Mouse (Mus musculus): ENCODE results near the gene Lrrc74b. TPM values are rescaled to one million over a fixed set of nuclear protein-coding genes. Genes with fewer than 3 reads are reported as not detected.

Gene Lrrc74b
- polyA plus RNA-seq, 1 experiment from 2014 or later = 0.20 TPM

- peak; percentile 93 for DNase-seq (ENCODE audit: low spot score)
Observed at GRCm38 (mm10) chr16:17553910-17554685, 6.9 kb downstream of the Lrrc74b start.

- no peak for DNase-seq (ENCODE audit: low spot score)
Observed at GRCm38 (mm10) chr16:17552837-17553236, 8.2 kb downstream of the Lrrc74b start.

GRCm38 (mm10) chr16:17542632-17543031 lies 18.4 kb downstream of the Lrrc74b start:
- DNase-seq (ENCODE audit: low spot score) = no peak

- no peak for DNase-seq (ENCODE audit: low spot score)
Observed at GRCm38 (mm10) chr16:17536584-17536983, 24.5 kb downstream of the Lrrc74b start.

DNA sequence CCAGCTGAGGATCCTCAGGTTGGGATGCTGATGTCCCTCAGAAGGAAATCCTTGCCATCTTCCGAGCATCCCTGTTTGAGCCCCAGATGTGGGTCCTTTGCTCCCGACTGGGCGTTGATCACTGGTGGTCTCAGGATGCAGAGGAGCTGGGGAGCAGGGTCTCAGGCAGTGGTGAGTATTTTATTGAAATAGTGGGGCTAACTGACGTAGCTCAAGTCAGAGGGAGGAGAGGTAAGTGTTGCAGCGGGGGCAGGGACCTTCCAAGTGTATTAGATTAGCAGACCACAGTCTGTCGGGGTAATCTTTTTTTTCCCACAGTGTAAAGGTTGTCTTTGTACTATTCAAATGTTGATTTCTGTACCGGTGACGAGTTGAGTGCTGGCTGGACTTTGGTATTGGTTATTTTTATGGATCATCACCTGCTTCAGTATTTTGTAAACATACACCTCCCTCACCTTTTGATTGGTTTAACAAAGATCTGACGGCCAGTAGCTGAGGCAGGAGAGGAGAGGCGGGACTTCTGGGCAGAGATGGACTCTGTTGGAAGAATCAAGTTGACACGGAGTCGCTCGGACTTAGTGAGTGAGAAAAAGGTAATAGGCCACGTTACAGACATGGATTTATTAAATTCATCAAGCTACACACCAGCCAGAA lies 28.2 kb downstream of the Lrrc74b start:
- no peak for DNase-seq (ENCODE audit: low spot score)

DNA sequence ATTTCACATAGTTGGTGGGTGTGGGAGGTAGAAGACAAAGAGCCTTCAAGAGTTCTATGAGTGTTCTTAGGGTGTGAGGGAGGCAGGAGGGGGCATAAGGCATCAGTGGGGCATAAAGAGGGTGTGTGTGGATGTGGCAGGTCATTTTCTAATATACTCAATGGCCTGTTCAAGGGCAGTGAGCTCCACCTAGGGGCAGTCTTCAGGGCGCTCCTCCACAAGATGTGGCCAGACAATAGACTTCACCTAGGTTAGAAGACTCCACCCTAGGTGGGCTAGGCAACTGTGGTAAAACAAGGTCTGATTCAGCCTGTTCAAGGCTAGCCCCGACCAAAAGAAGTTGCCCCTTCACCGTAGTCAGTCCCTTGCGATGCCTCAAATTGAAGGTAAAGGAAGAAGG lies 28.8 kb downstream of the Lrrc74b start:
- no peak for DNase-seq (ENCODE audit: low spot score)

DNA sequence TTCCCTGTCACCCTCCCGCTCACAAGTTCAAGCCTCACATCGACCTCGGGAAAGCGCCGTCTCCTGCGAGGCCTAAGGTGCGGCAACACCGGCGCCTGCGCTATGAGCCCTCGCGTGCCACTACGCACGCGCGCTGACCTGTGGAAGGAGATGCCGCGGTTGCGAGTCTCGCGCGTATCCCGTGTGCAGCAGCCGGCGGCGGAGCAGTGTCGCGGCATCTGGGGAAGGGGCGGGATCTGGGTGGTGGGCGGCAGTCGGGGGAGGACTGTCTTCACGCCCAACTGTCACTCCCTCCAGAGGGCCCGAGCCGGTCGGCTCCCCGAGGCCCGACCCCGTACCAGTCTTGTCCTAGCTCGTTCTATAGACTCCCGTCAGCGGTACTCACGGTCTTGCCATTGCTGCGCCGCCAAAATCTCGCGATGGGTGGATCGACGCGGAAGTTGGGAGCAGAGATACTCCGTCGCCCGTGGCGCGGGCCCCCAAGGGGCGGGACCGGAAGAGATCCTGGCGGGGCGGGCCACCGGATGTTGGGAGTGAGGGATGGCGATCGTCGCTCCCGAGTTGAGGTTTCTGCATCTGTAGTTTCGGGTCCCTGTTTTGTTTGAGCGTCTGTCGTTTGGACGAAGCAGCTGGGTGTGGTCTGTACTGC lies 30.3 kb downstream of the Lrrc74b start, which contains the start of gene Thap7:
Gene Thap7 (minus strand): TSS at position 497 of the 649 bp plus-strand sequence.
- peak; percentile 98 for DNase-seq (ENCODE audit: low spot score)

- DNase-seq (ENCODE audit: low spot score) = no peak
Observed at GRCm38 (mm10) chr16:17529981-17530586, 31.0 kb downstream of the Lrrc74b start.

GRCm38 (mm10) chr16:17528276-17528675 lies 32.8 kb downstream of the Lrrc74b start:
- DNase-seq (ENCODE audit: low spot score) = no peak

GRCm38 (mm10) chr16:17527606-17528005 lies 33.4 kb downstream of the Lrrc74b start:
- no peak for DNase-seq (ENCODE audit: low spot score)

DNA sequence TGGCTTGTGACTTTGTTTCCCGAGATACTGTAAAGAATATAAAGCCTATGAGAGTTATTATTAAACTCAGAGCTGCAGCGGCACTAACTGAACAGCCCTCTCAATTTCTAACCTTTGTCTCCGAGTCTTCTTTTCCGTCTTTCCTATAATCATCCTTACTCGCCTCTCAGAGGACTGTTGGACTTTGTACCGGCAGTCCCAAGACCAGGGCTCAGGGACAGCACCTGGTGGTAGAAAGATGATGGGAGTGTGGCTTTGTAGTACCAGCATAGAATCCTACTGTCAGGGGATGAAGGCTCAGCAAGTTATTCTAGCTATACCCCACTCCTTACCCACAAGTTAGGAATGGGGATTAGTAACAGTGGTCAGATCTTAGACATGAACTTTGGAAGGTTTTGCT lies 34.8 kb downstream of the Lrrc74b start:
- no peak for DNase-seq (ENCODE audit: low spot score)

DNA sequence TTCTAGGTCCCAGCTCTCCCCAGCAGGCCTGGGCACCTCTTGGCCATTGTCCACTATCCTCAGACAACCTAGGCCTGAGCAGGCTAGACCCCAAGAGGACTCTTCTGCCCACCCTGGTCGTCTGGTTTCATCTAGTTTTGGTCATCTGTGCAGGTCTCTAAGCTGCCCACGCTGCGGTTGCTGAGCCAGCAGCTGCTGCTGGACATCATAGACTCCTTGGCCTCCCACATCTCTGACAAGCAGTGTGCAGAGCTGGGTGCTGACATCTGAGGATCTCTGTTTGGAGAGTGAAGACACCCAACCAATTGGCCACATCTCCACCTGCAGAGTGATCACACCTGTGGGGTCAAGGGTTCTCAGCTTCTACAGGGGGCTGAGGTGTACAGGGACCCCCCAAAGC lies 35.5 kb downstream of the Lrrc74b start:
- no peak for DNase-seq (ENCODE audit: low spot score)

DNA sequence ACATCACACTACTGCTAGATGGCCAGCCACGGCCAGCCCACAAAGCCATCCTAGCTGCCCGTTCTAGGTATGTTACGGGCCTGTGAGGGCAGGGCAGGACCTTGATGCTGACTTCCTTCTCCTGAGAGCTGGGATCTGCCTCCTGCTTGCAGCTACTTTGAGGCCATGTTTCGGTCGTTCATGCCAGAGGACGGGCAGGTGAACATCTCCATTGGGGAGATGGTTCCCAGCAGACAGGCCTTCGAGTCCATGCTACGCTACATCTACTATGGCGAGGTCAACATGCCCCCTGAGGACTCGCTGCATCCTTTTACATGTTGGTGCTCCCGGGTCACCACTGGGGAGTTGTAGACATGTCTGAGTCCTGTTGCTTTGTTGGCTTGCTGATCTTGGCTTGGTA lies 36.9 kb downstream of the Lrrc74b start:
- no peak for DNase-seq (ENCODE audit: low spot score)

GRCm38 (mm10) chr16:17518910-17519309 lies 42.1 kb downstream of the Lrrc74b start:
- DNase-seq (ENCODE audit: low spot score) = no peak

GRCm38 (mm10) chr16:17511431-17511830 lies 49.6 kb downstream of the Lrrc74b start:
- DNase-seq (ENCODE audit: low spot score) = no peak

DNA sequence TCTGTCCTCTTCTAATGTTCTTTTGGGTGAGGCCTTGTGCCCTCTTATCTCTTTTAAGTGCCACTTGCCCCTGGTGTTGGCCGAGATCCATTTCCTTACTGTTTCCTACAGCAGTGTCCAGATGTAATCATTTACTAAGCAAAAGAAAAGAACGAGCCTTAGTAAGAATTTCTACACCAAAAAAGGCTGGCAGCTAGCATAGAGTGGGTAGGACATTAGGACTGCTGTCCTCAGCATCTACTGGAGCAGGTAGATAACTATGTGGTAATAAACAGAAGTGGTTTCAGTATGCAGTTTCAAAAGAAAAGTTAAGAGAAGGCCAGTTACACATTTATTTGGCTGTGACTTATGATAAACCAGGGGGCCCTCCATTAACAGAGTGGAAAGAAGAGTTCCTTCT lies 50.4 kb downstream of the Lrrc74b start:
- DNase-seq (ENCODE audit: low spot score) = no peak

- no peak for DNase-seq (ENCODE audit: low spot score)
Observed at GRCm38 (mm10) chr16:17510143-17510542, 50.9 kb downstream of the Lrrc74b start.

DNA sequence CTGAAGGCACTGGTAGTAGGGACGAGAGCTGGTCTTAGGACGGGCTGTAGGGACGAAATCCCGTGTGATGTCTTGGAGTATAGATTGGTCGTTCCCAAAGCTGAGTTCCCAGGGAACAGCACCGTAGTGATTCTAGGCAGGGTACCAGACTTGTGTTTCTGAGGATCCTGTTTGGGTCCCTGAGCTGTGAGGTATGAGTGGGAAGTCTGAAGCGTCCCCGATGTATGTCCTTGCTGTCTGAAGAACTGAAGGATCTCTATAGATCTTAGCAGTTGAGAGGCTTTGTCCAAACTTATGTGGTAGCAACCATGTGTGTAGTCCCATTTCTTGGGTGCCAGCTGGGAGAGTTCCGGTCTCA lies 51.8 kb downstream of the Lrrc74b start:
- peak; percentile 6 for DNase-seq (ENCODE audit: low spot score)

DNA sequence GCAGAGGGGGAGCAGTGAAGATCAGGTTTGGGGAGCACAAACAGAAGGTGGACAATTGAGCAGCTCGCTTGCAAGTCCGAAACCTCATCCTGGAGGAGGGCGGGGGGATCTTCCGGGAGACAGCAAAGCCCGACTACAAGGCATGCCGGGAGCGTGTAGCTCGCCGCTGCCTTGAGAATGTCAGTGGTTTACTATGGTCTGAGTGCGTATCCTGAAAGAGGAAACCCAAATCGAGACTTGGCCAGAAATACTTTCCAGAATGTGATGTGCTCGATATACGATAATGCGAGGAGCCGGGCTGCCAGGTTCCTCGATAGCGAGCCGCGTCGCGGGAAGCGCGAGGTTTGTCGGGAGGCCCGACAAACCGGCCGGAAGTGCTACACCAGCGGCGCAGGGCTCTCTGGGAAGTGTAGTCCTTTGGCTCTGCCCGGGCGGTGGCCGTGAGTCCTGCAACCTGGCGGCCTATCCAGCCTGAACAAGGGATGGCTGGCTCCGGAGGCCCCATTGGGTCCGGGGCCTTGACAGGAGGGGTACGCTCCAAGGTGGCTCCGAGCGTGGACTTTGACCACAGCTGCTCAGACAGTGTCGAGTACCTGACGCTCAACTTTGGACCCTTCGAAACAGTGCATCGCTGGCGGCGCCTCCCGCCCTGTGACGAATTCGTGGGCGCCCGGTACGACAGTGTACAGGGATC lies 52.4 kb downstream of the Lrrc74b start, which contains the start of gene Lztr1:
Gene Lztr1 (plus strand): TSS at position 143 of the 694 bp plus-strand sequence.
- peak; percentile 89 for DNase-seq (ENCODE audit: low spot score)

DNA sequence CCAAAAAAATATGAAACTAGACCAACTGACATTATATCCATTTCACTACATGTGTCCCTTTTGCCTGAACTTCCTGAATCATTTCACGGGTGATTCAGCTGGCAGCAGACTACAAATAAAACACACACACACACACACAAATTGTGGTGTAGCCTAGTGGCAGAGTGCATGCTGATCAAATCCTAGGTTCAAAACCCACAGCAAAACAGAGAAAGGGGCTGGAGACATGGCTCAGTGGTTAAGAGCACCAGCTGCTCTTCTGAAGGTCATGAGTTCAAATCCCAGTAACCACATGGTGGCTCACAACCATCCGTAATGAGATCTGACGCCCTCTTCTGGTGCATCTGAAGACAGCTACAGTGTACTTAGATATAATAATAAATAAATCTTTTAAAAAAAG lies 53.0 kb downstream of the Lrrc74b start:
- peak; percentile 17 for DNase-seq (ENCODE audit: low spot score)

DNA sequence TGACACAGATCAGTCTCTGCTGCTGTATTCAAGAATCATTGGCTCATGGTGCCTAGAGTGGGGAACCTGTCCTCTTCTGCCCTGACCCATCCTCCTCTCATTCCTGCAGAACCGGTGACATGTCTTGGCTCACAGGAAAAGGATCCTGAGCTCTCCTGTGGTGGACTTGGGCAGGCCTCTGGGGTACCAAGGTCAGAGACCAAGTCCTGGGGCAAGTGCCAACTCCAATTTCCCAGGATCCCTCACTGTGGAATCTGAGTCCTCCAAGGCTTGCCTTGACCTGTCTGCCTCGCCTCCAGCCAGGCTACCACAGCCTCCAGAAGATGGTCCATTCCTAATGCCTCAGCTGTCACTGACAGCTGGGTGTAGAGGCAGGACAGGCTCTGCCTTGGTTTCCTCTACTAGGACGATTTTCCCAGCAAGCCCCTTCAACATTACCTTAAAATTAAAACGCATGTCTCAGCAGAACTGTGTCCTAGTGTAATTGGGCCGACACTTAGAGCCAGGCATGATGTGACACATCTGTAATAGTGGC lies 54.0 kb downstream of the Lrrc74b start:
- no peak for DNase-seq (ENCODE audit: low spot score)
